ENCODE assay signal across 11 mouse cellular contexts in genomic region chr9:57748137-57748536, GRCm38 (mm10). TPM values are rescaled to one million over a fixed set of nuclear protein-coding genes. Genes with fewer than 3 reads are reported as not detected.
DNase-seq lines count a peak whose midpoint lies in the region; ATAC-seq lines count a peak whose summit lies in the region.
"Had no signal": no experiment of that assay in that cellular context is flagged by ENCODE, and none has a peak within 500 bp of the region (broad histone marks: within the 10 kb centered on the region; RNA-seq: fewer than 3 reads in every experiment).

No protein-coding gene starts in this region.

- no peak overlapping the region for H3K4me3 ChIP-seq in hindbrain, embryonic 13.5 days
- H3K4me3 ChIP-seq in hindbrain, embryonic 11.5 days (ENCODE audit: low read depth, low read length) = no peak overlapping the region
- no peak overlapping the region for H3K4me3 ChIP-seq in limb, embryonic 13.5 days
- no peak overlapping the region for H3K4me3 ChIP-seq in limb, embryonic 10.5 days
- H3K4me3 ChIP-seq: forebrain, embryonic 15.5 days; midbrain, embryonic 12.5 days; neural tube, embryonic 13.5 days had no signal

- peaks cover 85% of the 10 kb centered on the region for H3K36me3 ChIP-seq in hindbrain, embryonic 13.5 days
- peaks cover 18% of the 10 kb centered on the region; the same call in 1 of the 2 replicates for H3K36me3 ChIP-seq in hindbrain, embryonic 11.5 days (ENCODE audit: control insufficient read depth, insufficient read depth, low read length)
- peaks cover 97% of the 10 kb centered on the region for H3K36me3 ChIP-seq in limb, embryonic 13.5 days
- peaks cover 96% of the 10 kb centered on the region for H3K36me3 ChIP-seq in limb, embryonic 10.5 days

- H3K27ac ChIP-seq in hindbrain, embryonic 13.5 days = no peak overlapping the region
- no peak overlapping the region for H3K27ac ChIP-seq in hindbrain, embryonic 11.5 days (ENCODE audit: low read depth, low read length)
- 0 out of 2 replicates have a peak overlapping the region, but pooled peaks have one; percentile 6 for H3K27ac ChIP-seq in limb, embryonic 13.5 days
- no peak overlapping the region for H3K27ac ChIP-seq in limb, embryonic 10.5 days
- H3K27ac ChIP-seq: forebrain, embryonic 15.5 days; midbrain, embryonic 12.5 days; neural tube, embryonic 13.5 days had no signal

- no peak overlapping the region for H3K4me2 ChIP-seq in hindbrain, embryonic 13.5 days
- H3K4me2 ChIP-seq in hindbrain, embryonic 11.5 days (replicated peaks; ENCODE audit: low read depth, low read length) = no peak overlapping the region
- no peak overlapping the region for H3K4me2 ChIP-seq in limb, embryonic 13.5 days (replicated peaks)
- H3K4me2 ChIP-seq: forebrain, embryonic 15.5 days; midbrain, embryonic 12.5 days; neural tube, embryonic 13.5 days had no signal

- H3K4me1 ChIP-seq in hindbrain, embryonic 13.5 days (replicated peaks) = no peaks in the 10 kb centered on the region
- no peaks in the 10 kb centered on the region for H3K4me1 ChIP-seq in hindbrain, embryonic 11.5 days (replicated peaks; ENCODE audit: control insufficient read depth, insufficient read depth, low read length)
- no peaks in the 10 kb centered on the region for H3K4me1 ChIP-seq in limb, embryonic 13.5 days
- H3K4me1 ChIP-seq in limb, embryonic 10.5 days = no peaks in the 10 kb centered on the region
- H3K4me1 ChIP-seq: forebrain, embryonic 15.5 days; midbrain, embryonic 12.5 days; neural tube, embryonic 13.5 days had no signal

- WGBS in hindbrain, embryonic 13.5 days = 83% methylated on average over 6 of the region's 6 CpGs
- WGBS in hindbrain, embryonic 11.5 days = 91% methylated on average over 6 of the region's 6 CpGs
- 92% methylated on average over 6 of the region's 6 CpGs for WGBS in limb, embryonic 13.5 days
- 94% methylated on average over 6 of the region's 6 CpGs for WGBS in limb, embryonic 10.5 days

- peak; percentile 51 for DNase-seq in adrenal gland, postnatal 10 days
- no peak for DNase-seq in adrenal gland, postnatal 4 days (ENCODE audit: low spot score in 2 of 2)
- DNase-seq in hindbrain, embryonic 11.5 days (ENCODE audit: low spot score) = no peak
- DNase-seq in limb, embryonic 10.5 days (ENCODE audit: low spot score) = no peak
- peak; percentile 76 for DNase-seq in cerebellum, postnatal 36 days
- no peak for DNase-seq in spleen, postnatal 4 days (ENCODE audit: low spot score in 2 of 2)

- no peaks in the 10 kb centered on the region for H3K9me3 ChIP-seq in hindbrain, embryonic 13.5 days
- no peaks in the 10 kb centered on the region for H3K9me3 ChIP-seq in hindbrain, embryonic 11.5 days (ENCODE audit: control insufficient read depth, low read length)
- H3K9me3 ChIP-seq in limb, embryonic 13.5 days = no peaks in the 10 kb centered on the region
- H3K9me3 ChIP-seq in limb, embryonic 10.5 days (replicated peaks) = no peaks in the 10 kb centered on the region
- H3K9me3 ChIP-seq: forebrain, embryonic 15.5 days; midbrain, embryonic 12.5 days; neural tube, embryonic 13.5 days had no signal

- H3K27me3 ChIP-seq in hindbrain, embryonic 13.5 days = no peaks in the 10 kb centered on the region
- no peaks in the 10 kb centered on the region for H3K27me3 ChIP-seq in hindbrain, embryonic 11.5 days (ENCODE audit: control insufficient read depth, insufficient read depth, low read length)
- H3K27me3 ChIP-seq in limb, embryonic 13.5 days = no peaks in the 10 kb centered on the region
- H3K27me3 ChIP-seq in limb, embryonic 10.5 days (ENCODE audit: low read depth, poor library complexity, severe bottlenecking) = no peaks in the 10 kb centered on the region
- H3K27me3 ChIP-seq: forebrain, embryonic 15.5 days; midbrain, embryonic 12.5 days; neural tube, embryonic 13.5 days had no signal

- no peak for ATAC-seq in hindbrain, embryonic 13.5 days (ENCODE audit: low FRiP score)
- ATAC-seq in hindbrain, embryonic 11.5 days (ENCODE audit: low FRiP score) = no peak
- ATAC-seq in limb, embryonic 13.5 days (ENCODE audit: low FRiP score, low read depth) = no peak
- ATAC-seq: forebrain, embryonic 15.5 days had no signal

- peak overlapping the region; percentile 24 for H3K9ac ChIP-seq in hindbrain, embryonic 13.5 days
- no peak overlapping the region for H3K9ac ChIP-seq in hindbrain, embryonic 11.5 days (ENCODE audit: low read depth, low read length)
- no peak overlapping the region for H3K9ac ChIP-seq in limb, embryonic 13.5 days
- H3K9ac ChIP-seq: forebrain, embryonic 15.5 days; midbrain, embryonic 12.5 days; neural tube, embryonic 13.5 days had no signal

RNA-seq across cellular contexts. Expression of gene Clk3, which starts 17.5 kb away (rescaled TPM):
- total RNA-seq in adrenal gland, postnatal 10 days (2021) = 10 to 100 TPM; 65.3 to 79.1 TPM
- 10 to 100 TPM; 72.6 to 82.5 TPM for total RNA-seq in adrenal gland, postnatal 4 days (2021)
- 71.2 and 72.4 TPM in 2 replicates for polyA plus RNA-seq in hindbrain, embryonic 13.5 days (2015; fragmentation: Nextera tagmentation; extraction: Ambion mirVana)
- 83.8 and 91.4 TPM in 2 replicates for polyA plus RNA-seq in hindbrain, embryonic 11.5 days (2014; fragmentation: Nextera tagmentation; extraction: Ambion mirVana)
- 77.3 and 82.8 TPM in 2 replicates for polyA plus RNA-seq in limb, embryonic 13.5 days (2015; fragmentation: Nextera tagmentation; extraction: Ambion mirVana)
- polyA plus RNA-seq in limb, embryonic 10.5 days (2016; fragmentation: Nextera tagmentation; extraction: Ambion mirVana) = 93.2 and 95.9 TPM in 2 replicates

RNA-seq across cellular contexts. Expression of gene Edc3, which starts 39.8 kb away (rescaled TPM):
- 10 to 100 TPM; 11.7 to 12.0 TPM for total RNA-seq in adrenal gland, postnatal 10 days (2021)
- total RNA-seq in adrenal gland, postnatal 4 days (2021) = 10 to 100 TPM; 19.0 to 20.4 TPM
- 33.8 and 35.4 TPM in 2 replicates for polyA plus RNA-seq in hindbrain, embryonic 13.5 days (2015; fragmentation: Nextera tagmentation; extraction: Ambion mirVana)
- polyA plus RNA-seq in hindbrain, embryonic 11.5 days (2014; fragmentation: Nextera tagmentation; extraction: Ambion mirVana) = 23.7 and 28.4 TPM in 2 replicates
- polyA plus RNA-seq in limb, embryonic 13.5 days (2015; fragmentation: Nextera tagmentation; extraction: Ambion mirVana) = 39.3 TPM in 2 replicates
- polyA plus RNA-seq in limb, embryonic 10.5 days (2016; fragmentation: Nextera tagmentation; extraction: Ambion mirVana) = 47.1 and 49.2 TPM in 2 replicates

Comparison
In these comparisons a context has a peak if more than half of its experiments do, and no peak if none do; other contexts are left out.
1. DNase-seq: peak in adrenal gland, postnatal 10 days (single experiment) and cerebellum, postnatal 36 days (2 of 2); none in adrenal gland, postnatal 4 days (0 of 2), hindbrain, embryonic 11.5 days (single experiment), limb, embryonic 10.5 days (single experiment) and spleen, postnatal 4 days (0 of 2).